ENCODE assay signal across 27 mouse cellular contexts in the genomic region with DNA sequence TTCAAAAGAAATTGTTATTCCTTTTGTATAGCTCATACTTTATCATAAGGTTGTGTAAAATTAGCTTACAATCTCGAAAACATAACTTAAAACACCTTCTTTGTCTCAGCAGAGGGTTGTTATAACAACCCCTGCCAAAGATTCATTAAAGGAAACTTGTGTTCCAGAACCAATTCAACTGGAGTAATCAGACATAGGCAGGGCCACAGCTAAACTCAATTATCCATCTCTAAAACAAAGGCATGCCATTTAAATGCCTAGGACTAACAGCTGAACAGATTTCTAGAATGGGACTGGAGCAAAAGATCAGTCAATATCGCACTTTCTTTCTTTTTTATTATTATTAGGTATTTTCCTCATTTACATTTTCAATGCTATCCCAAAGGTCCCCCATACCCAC.
"Had no signal": no experiment of that assay in that cellular context is flagged by ENCODE, and none has a peak within 500 bp of the region (broad histone marks: within the 10 kb centered on the region; RNA-seq: fewer than 3 reads in every experiment).

No protein-coding gene starts in this region.

- H3K4me2 ChIP-seq: heart, embryonic 12.5 days; hindbrain, embryonic 12.5 days; hindbrain, embryonic 14.5 days; intestine, embryonic 15.5 days; limb, embryonic 12.5 days; liver, embryonic 11.5 days; liver, embryonic 13.5 days; liver, embryonic 15.5 days had no signal

- DNase-seq: gastrocnemius, adult 2 months; gastrocnemius, postnatal 10 days; gastrocnemius, postnatal 25 days; heart, adult 18-20 months; heart, postnatal 10 days; heart, postnatal 4 days; kidney, adult 18-20 months; kidney, adult 8-10 months; kidney, postnatal 10 days; kidney, postnatal 25 days; kidney, postnatal 4 days; liver; liver, embryonic 13.5 days had no signal

- H3K4me1 ChIP-seq: heart, embryonic 10.5 days; hindbrain, embryonic 12.5 days; intestine, embryonic 15.5 days; liver, embryonic 13.5 days; liver, embryonic 15.5 days had no signal

- H3K27ac ChIP-seq: gastrocnemius, adult 2 months; heart, embryonic 10.5 days; hindbrain, embryonic 10.5 days; hindbrain, embryonic 12.5 days; hindbrain, embryonic 14.5 days; intestine, embryonic 15.5 days; layer of hippocampus, adult 2 months; left cerebral cortex, adult 2 months; limb, embryonic 12.5 days; liver, embryonic 13.5 days; liver, embryonic 15.5 days had no signal

- H3K36me3 ChIP-seq: heart, embryonic 10.5 days; heart, embryonic 12.5 days; hindbrain, embryonic 10.5 days; hindbrain, embryonic 12.5 days; intestine, embryonic 15.5 days; limb, embryonic 10.5 days; limb, embryonic 12.5 days; liver, embryonic 13.5 days; liver, embryonic 15.5 days had no signal

- H3K27me3 ChIP-seq: heart, embryonic 12.5 days; hindbrain, embryonic 12.5 days; intestine, embryonic 15.5 days; limb, embryonic 12.5 days; liver, embryonic 13.5 days; liver, embryonic 15.5 days had no signal

- H3K9me3 ChIP-seq: heart, embryonic 10.5 days; heart, embryonic 12.5 days; hindbrain, embryonic 10.5 days; hindbrain, embryonic 12.5 days; intestine, embryonic 15.5 days; limb, embryonic 10.5 days; limb, embryonic 12.5 days; liver, embryonic 13.5 days; liver, embryonic 15.5 days had no signal

- H3K4me3 ChIP-seq: gastrocnemius, adult 2 months; heart, embryonic 10.5 days; heart, embryonic 12.5 days; hindbrain, embryonic 10.5 days; hindbrain, embryonic 12.5 days; intestine, embryonic 15.5 days; layer of hippocampus, adult 2 months; left cerebral cortex, adult 2 months; limb, embryonic 10.5 days; limb, embryonic 12.5 days; liver, embryonic 13.5 days; liver, embryonic 15.5 days had no signal

- H3K9ac ChIP-seq: heart, embryonic 12.5 days; hindbrain, embryonic 12.5 days; hindbrain, embryonic 14.5 days; intestine, embryonic 15.5 days; limb, embryonic 12.5 days; liver, embryonic 13.5 days; liver, embryonic 15.5 days had no signal

- ATAC-seq: inflammation-experienced regulatory T-cells, adult 6 months; intestine, embryonic 15.5 days; intestine, postnatal 0 days had no signal
